In the genomic region with DNA sequence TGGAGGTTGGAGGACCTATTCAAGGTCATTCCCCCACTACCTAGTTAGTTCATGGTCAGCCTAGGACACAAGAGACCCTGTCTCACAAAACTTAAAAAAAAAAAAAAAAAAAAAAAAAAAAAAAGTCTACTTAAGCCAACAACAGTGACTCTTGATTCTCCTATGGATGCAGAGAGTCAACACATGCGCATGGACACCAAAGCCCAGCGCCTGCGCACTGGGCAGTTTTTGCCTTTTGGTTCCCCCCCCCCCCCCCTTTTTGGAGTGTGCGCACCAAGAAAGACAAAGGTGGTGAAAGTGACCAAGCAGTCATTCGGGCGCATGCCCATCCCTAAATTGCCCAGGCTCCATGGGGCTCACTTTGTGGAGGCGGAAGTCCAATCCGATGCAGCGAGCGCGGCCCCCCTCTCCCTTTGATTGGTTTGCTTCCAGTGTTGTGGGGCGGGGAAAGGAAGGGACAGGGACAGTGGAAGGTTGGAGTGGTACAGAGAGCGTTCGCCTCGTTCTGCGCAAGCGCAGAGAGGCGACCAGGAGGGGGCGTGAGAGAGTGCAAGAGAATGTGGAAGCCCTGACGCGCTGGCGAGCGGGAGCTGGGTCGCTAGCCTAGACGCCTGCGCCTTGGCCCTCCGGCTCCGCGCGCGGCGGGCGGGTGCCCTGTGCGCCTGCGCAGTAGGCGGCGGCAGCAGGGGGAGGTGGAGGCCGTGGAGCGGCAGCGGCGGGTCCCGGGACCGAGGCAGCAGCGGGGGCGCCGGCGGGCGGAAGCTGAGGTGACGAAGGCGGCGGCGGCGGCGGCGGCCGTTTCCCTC, we compare ENCODE assay signal across 8 mouse cellular contexts. TPM values are rescaled to one million over a fixed set of nuclear protein-coding genes. Genes with fewer than 3 reads are reported as not detected.
DNase-seq lines count a peak whose midpoint lies in the region; ATAC-seq lines count a peak whose summit lies in the region.

Gene Fxr2, plus strand, starts transcription at position 707 of the 806 bp plus-strand sequence.

- peak; percentile 100 for DNase-seq in adrenal gland, adult (ENCODE audit: inconsistent age in 2 of 2, low spot score in 1 of 2)
- peak; percentile 100 for DNase-seq in embryo, embryonic 10.5 days (ENCODE audit: low spot score)
- DNase-seq in gastrocnemius, postnatal 14 days: peak; percentile 100
- peak; percentile 99 to 100 for DNase-seq in left cerebral cortex, postnatal 10 days (ENCODE audit: extremely low spot score in 1 of 2, low spot score in 2 of 2)
- peak; percentile 100 for DNase-seq in right cerebral cortex, postnatal 25 days
- DNase-seq in urinary bladder, postnatal 4 days (ENCODE audit: low spot score in 2 of 2): peak; percentile 100

- intact Hi-C loops in gastrocnemius, postnatal 14 days (cut with DNase I; ENCODE audit: low total_unique reads): no loop called here
- intact Hi-C loops in left cerebral cortex, postnatal 10 days (cut with DNase I): no loop called here

- ATAC-seq in inflammation-experienced regulatory T-cells, adult 6 months: peak; percentile 92
- ATAC-seq in megakaryocyte-erythroid progenitor cell, adult 5-6 weeks (replicated peaks; ENCODE audit: low FRiP score, low TSS enrichment, poor library complexity, severe bottlenecking): peak; percentile 97

RNA-seq across cellular contexts. Expression of gene Fxr2, which starts in this region (rescaled TPM):
- total RNA-seq in gastrocnemius, postnatal 14 days (2021): 10 to 100 TPM; 55.3 to 66.5 TPM
- 1 to 10 TPM; 7.6 to 9.3 (median 9.1) TPM for polyA plus RNA-seq in inflammation-experienced regulatory T-cells, adult 6 months (2017; shearing (Covaris generic))
- total RNA-seq in left cerebral cortex, postnatal 10 days (2021): 10 to 100 TPM; 92.0 to 99.4 TPM
- 67.4 and 83.1 TPM in 2 replicates for total RNA-seq in megakaryocyte-erythroid progenitor cell, adult 5-6 weeks (2014; fragmentation: Nextera tagmentation)
- 36.4 and 45.6 TPM in 2 replicates for total RNA-seq in megakaryocyte-erythroid progenitor cell, adult 5-6 weeks (2017)

Comparison
In these comparisons a context has a peak if more than half of its experiments do, and no peak if none do; other contexts are left out.
1. Peak in every context shown above with its lines: DNase-seq and ATAC-seq.